Mouse (Mus musculus): ENCODE measurements around the gene Odf3l1. TPM values are rescaled to one million over a fixed set of nuclear protein-coding genes. Genes with fewer than 3 reads are reported as not detected.

The Odf3l1 gene
- polyA plus RNA-seq, 1 experiment from 2014 or later, result 0.37 TPM

Other genes starting within 250 kb of the Odf3l1 start
- gene Lingo1, start 68.2 kb downstream of the Odf3l1 start, polyA plus RNA-seq (2014; fragmentation: Nextera tagmentation; extraction: Ambion mirVana), result 6.7 and 7.2 TPM in 2 replicates
- gene Cspg4, start 354 bp upstream of the Odf3l1 start, polyA plus RNA-seq (2014; fragmentation: Nextera tagmentation; extraction: Ambion mirVana), result 2.6 and 2.7 TPM in 2 replicates
- 3.3 and 3.8 TPM in 2 replicates for gene Snx33, start 63.7 kb upstream of the Odf3l1 start, polyA plus RNA-seq (2014; fragmentation: Nextera tagmentation; extraction: Ambion mirVana)
- 66.0 and 70.2 TPM in 2 replicates for gene Imp3, start 72.8 kb upstream of the Odf3l1 start, polyA plus RNA-seq (2014; fragmentation: Nextera tagmentation; extraction: Ambion mirVana)
- gene Snupn, start 86.2 kb upstream of the Odf3l1 start, polyA plus RNA-seq (2014; fragmentation: Nextera tagmentation; extraction: Ambion mirVana), result 26.4 and 30.3 TPM in 2 replicates
- 28.1 and 34.0 TPM in 2 replicates for gene Ptpn9, start 130.2 kb upstream of the Odf3l1 start, polyA plus RNA-seq (2014; fragmentation: Nextera tagmentation; extraction: Ambion mirVana)
- gene Sin3a, start 207.4 kb upstream of the Odf3l1 start, polyA plus RNA-seq (2014; fragmentation: Nextera tagmentation; extraction: Ambion mirVana), result 52.8 and 53.8 TPM in 2 replicates

Measured in hindbrain, embryonic 11.5 days (tissue).